Mouse (Mus musculus): Measurements from ENCODE around the gene Iqsec3. TPM values are rescaled to one million over a fixed set of nuclear protein-coding genes. Genes with fewer than 3 reads are reported as not detected.

Iqsec3 gene
- polyA plus RNA-seq, 1 experiment: 0.09 TPM

DNA sequence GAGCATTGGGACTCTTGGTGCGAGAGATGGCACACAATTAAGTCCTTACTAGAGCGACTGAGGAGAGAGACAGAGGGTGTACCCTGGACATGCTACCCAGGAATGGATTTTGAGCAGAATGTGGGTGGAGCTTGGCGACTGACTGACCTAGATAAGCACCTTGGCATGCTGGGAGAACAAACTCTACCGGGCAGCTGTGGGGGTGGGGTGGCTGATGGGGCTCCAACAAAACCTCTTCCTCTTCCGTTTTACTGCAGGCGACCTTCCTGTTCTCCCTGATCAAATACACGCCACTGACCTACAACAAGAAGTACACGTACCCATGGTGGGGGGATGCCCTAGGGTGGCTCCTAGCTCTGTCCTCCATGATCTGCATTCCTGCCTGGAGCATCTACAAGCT lies 136.9 kb downstream of the Iqsec3 start:
- TF ChIP-seq CTCF (IDR thresholded peaks at IDR 0.05; ENCODE audit: control insufficient read depth, insufficient read depth, insufficient read length): no peak
- no peak for TF ChIP-seq MYOD1 (IDR thresholded peaks at IDR 0.05; ENCODE audit: control insufficient read depth, insufficient read length, low read depth)
- TF ChIP-seq FOSL1 (IDR thresholded peaks at IDR 0.05; ENCODE audit: insufficient read depth, low read length, poor library complexity, severe bottlenecking): no peak
- TF ChIP-seq MAX (IDR thresholded peaks at IDR 0.05): no peak
- TF ChIP-seq MYOG (IDR thresholded peaks at IDR 0.05; ENCODE audit: control insufficient read depth, extremely low read depth, insufficient read length): no peak
- no peak for TF ChIP-seq USF1 (IDR thresholded peaks at IDR 0.05; ENCODE audit: low read depth)
- TF ChIP-seq CEBPB (IDR thresholded peaks at IDR 0.05; ENCODE audit: low read depth): no peak
- Histone ChIP-seq H3K27me3 (ENCODE audit: control insufficient read depth, insufficient read depth, insufficient read length) (peaks cover 26% of the 10 kb centered on the region), H3ac (ENCODE audit: control insufficient read depth, insufficient read length, low read depth) (no peak overlapping the region), H3K36me3 (ENCODE audit: control insufficient read depth, insufficient read depth) (no peaks in the 10 kb centered on the region), H3K79me2 (ENCODE audit: control insufficient read depth, insufficient read depth) (no peaks in the 10 kb centered on the region), H3K79me3 (ENCODE audit: low read depth) (no peaks in the 10 kb centered on the region), H3K4me3 (ENCODE audit: insufficient read depth, poor library complexity, severe bottlenecking) (no peak overlapping the region)

DNA sequence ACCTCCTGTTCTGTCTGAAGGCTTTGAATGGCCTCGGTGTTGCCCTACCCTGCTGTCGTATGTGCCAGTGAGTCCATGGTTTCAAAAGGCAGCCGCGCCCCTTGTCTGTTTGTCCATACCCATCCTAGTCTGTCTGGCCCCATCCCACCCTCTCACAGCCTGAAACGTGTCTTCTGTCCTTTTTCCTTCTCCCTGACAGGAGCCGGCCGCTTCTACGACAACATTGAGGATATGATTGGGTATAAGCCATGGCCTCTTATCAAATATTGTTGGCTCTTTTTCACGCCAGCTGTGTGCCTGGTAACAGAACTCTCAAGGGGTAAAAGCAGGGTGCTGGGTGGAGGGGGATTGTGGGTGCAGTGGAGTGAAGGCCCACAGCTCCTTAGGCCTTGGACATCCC lies 137.6 kb downstream of the Iqsec3 start:
- H3ac ChIP-seq (ENCODE audit: control insufficient read depth, insufficient read length, low read depth): no peak overlapping the region
- no peaks in the 10 kb centered on the region for H3K36me3 ChIP-seq (ENCODE audit: control insufficient read depth, insufficient read depth)
- H3K4me3 ChIP-seq (ENCODE audit: insufficient read depth, poor library complexity, severe bottlenecking): no peak overlapping the region
- H3K79me3 ChIP-seq (ENCODE audit: low read depth): no peaks in the 10 kb centered on the region
- TF ChIP-seq MYOD1 (IDR thresholded peaks at IDR 0.05; ENCODE audit: control insufficient read depth, insufficient read length, low read depth) (no peak), CEBPB (IDR thresholded peaks at IDR 0.05; ENCODE audit: low read depth) (no peak), MYOG (IDR thresholded peaks at IDR 0.05; ENCODE audit: control insufficient read depth, extremely low read depth, insufficient read length) (no peak), CTCF (IDR thresholded peaks at IDR 0.05; ENCODE audit: control insufficient read depth, insufficient read depth, insufficient read length) (no peak), FOSL1 (IDR thresholded peaks at IDR 0.05; ENCODE audit: insufficient read depth, low read length, poor library complexity, severe bottlenecking) (no peak), USF1 (IDR thresholded peaks at IDR 0.05; ENCODE audit: low read depth) (no peak), MAX (IDR thresholded peaks at IDR 0.05) (no peak)
- H3K27me3 ChIP-seq (ENCODE audit: control insufficient read depth, insufficient read depth, insufficient read length): peaks cover 26% of the 10 kb centered on the region
- H3K79me2 ChIP-seq (ENCODE audit: control insufficient read depth, insufficient read depth): no peaks in the 10 kb centered on the region

- H3K4me3 ChIP-seq (ENCODE audit: insufficient read depth, poor library complexity, severe bottlenecking): no peak overlapping the region
- H3K79me3 ChIP-seq (ENCODE audit: low read depth): no peaks in the 10 kb centered on the region
- no peaks in the 10 kb centered on the region for H3K79me2 ChIP-seq (ENCODE audit: control insufficient read depth, insufficient read depth)
- no peak overlapping the region for H3ac ChIP-seq (ENCODE audit: control insufficient read depth, insufficient read length, low read depth)
- no peak for TF ChIP-seq MAX (IDR thresholded peaks at IDR 0.05)
- TF ChIP-seq FOSL1 (IDR thresholded peaks at IDR 0.05; ENCODE audit: insufficient read depth, low read length, poor library complexity, severe bottlenecking): no peak
- no peak for TF ChIP-seq CTCF (IDR thresholded peaks at IDR 0.05; ENCODE audit: control insufficient read depth, insufficient read depth, insufficient read length)
- TF ChIP-seq CEBPB (IDR thresholded peaks at IDR 0.05; ENCODE audit: low read depth): no peak
- no peak for TF ChIP-seq MYOD1 (IDR thresholded peaks at IDR 0.05; ENCODE audit: control insufficient read depth, insufficient read length, low read depth)
- peaks cover 24% of the 10 kb centered on the region for H3K27me3 ChIP-seq (ENCODE audit: control insufficient read depth, insufficient read depth, insufficient read length)
- no peaks in the 10 kb centered on the region for H3K36me3 ChIP-seq (ENCODE audit: control insufficient read depth, insufficient read depth)
These were observed 143.5 kb downstream of the Iqsec3 start for GRCm38 (mm10) chr6:121329848-121330508.

- Histone ChIP-seq H3K4me3 (ENCODE audit: insufficient read depth, poor library complexity, severe bottlenecking) (no peak overlapping the region), H3K27me3 (ENCODE audit: control insufficient read depth, insufficient read depth, insufficient read length) (peaks cover 17% of the 10 kb centered on the region), H3K79me2 (ENCODE audit: control insufficient read depth, insufficient read depth) (no peaks in the 10 kb centered on the region), H3K36me3 (ENCODE audit: control insufficient read depth, insufficient read depth) (no peaks in the 10 kb centered on the region), H3ac (ENCODE audit: control insufficient read depth, insufficient read length, low read depth) (no peak overlapping the region), H3K79me3 (ENCODE audit: low read depth) (no peaks in the 10 kb centered on the region)
- TF ChIP-seq MAX (IDR thresholded peaks at IDR 0.05): no peak
These were observed 145.0 kb downstream of the Iqsec3 start for GRCm38 (mm10) chr6:121328417-121328884.

- Histone ChIP-seq H3ac (ENCODE audit: control insufficient read depth, insufficient read length, low read depth) (no peak overlapping the region), H3K79me3 (ENCODE audit: low read depth) (no peaks in the 10 kb centered on the region), H3K79me2 (ENCODE audit: control insufficient read depth, insufficient read depth) (no peaks in the 10 kb centered on the region), H3K36me3 (ENCODE audit: control insufficient read depth, insufficient read depth) (no peaks in the 10 kb centered on the region), H3K4me3 (ENCODE audit: insufficient read depth, poor library complexity, severe bottlenecking) (no peak overlapping the region), H3K27me3 (ENCODE audit: control insufficient read depth, insufficient read depth, insufficient read length) (peaks cover 6% of the 10 kb centered on the region)
- TF ChIP-seq FOSL1 (IDR thresholded peaks at IDR 0.05; ENCODE audit: insufficient read depth, low read length, poor library complexity, severe bottlenecking): no peak
- no peak for TF ChIP-seq USF1 (IDR thresholded peaks at IDR 0.05; ENCODE audit: low read depth)
- TF ChIP-seq CEBPB (IDR thresholded peaks at IDR 0.05; ENCODE audit: low read depth): no peak
- TF ChIP-seq CTCF (IDR thresholded peaks at IDR 0.05; ENCODE audit: control insufficient read depth, insufficient read depth, insufficient read length): no peak
- TF ChIP-seq MYOG (IDR thresholded peaks at IDR 0.05; ENCODE audit: control insufficient read depth, extremely low read depth, insufficient read length): no peak
- TF ChIP-seq MYOD1 (IDR thresholded peaks at IDR 0.05; ENCODE audit: control insufficient read depth, insufficient read length, low read depth): no peak
- no peak for TF ChIP-seq MAX (IDR thresholded peaks at IDR 0.05)
These were observed 146.9 kb downstream of the Iqsec3 start for GRCm38 (mm10) chr6:121326486-121327069.

GRCm38 (mm10) chr6:121325740-121326139 lies 147.7 kb downstream of the Iqsec3 start:
- H3K27me3 ChIP-seq (ENCODE audit: control insufficient read depth, insufficient read depth, insufficient read length): peaks cover 4% of the 10 kb centered on the region
- no peaks in the 10 kb centered on the region for H3K36me3 ChIP-seq (ENCODE audit: control insufficient read depth, insufficient read depth)
- H3K79me3 ChIP-seq (ENCODE audit: low read depth): no peaks in the 10 kb centered on the region
- no peak for TF ChIP-seq FOSL1 (IDR thresholded peaks at IDR 0.05; ENCODE audit: insufficient read depth, low read length, poor library complexity, severe bottlenecking)
- no peak for TF ChIP-seq CEBPB (IDR thresholded peaks at IDR 0.05; ENCODE audit: low read depth)
- no peak for TF ChIP-seq MAX (IDR thresholded peaks at IDR 0.05)
- no peak for TF ChIP-seq USF1 (IDR thresholded peaks at IDR 0.05; ENCODE audit: low read depth)
- TF ChIP-seq CTCF (IDR thresholded peaks at IDR 0.05; ENCODE audit: control insufficient read depth, insufficient read depth, insufficient read length): no peak
- TF ChIP-seq MYOD1 (IDR thresholded peaks at IDR 0.05; ENCODE audit: control insufficient read depth, insufficient read length, low read depth): no peak
- TF ChIP-seq MYOG (IDR thresholded peaks at IDR 0.05; ENCODE audit: control insufficient read depth, extremely low read depth, insufficient read length): no peak
- no peaks in the 10 kb centered on the region for H3K79me2 ChIP-seq (ENCODE audit: control insufficient read depth, insufficient read depth)
- no peak overlapping the region for H3ac ChIP-seq (ENCODE audit: control insufficient read depth, insufficient read length, low read depth)
- H3K4me3 ChIP-seq (ENCODE audit: insufficient read depth, poor library complexity, severe bottlenecking): no peak overlapping the region

Measured in C2C12 (cell line).